Mouse (Mus musculus) liver, embryonic 14.5 days (tissue): ENCODE data around the gene Baz2b.

Source experiments
- CTCF ChIP-seq: IDR thresholded peaks from 2 replicates; pipeline ENCODE4 v1.5.1; 2016; ENCODE audit warnings: antibody characterized with exemption, low read depth, control low read depth
- EP300 ChIP-seq: IDR thresholded peaks from 2 replicates; pipeline ENCODE4 v1.6.1; 2016; ENCODE audit warnings: antibody characterized with exemption, low read depth

DNA sequence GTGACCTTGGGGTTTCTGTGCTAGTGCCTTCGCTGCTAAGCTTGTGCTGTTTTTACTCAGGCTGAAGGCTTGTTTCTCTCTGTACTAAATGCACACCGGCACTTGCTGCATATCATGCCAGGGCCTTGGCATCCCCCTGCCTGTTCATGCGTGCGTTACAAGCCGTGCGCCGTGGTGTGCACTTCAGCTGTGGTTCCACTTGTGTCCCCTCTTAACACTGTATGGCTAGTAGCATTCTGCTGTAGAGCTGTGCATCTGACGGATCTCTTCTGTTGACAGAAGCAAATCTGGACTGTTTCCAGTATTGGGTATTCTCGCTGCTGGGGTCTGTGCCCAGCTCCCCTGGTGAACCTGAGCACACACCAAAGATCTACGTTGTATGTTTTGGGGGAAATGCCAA lies 356.1 kb downstream of the Baz2b start:
- no peak for TF ChIP-seq CTCF
- TF ChIP-seq EP300 = no peak
